Mouse (Mus musculus): ENCODE data around the gene Ccnd3.
A peak's percentile ranks its signal among the peaks of the same experiment; 100 is the strongest.

Ccnd3 gene

DNA sequence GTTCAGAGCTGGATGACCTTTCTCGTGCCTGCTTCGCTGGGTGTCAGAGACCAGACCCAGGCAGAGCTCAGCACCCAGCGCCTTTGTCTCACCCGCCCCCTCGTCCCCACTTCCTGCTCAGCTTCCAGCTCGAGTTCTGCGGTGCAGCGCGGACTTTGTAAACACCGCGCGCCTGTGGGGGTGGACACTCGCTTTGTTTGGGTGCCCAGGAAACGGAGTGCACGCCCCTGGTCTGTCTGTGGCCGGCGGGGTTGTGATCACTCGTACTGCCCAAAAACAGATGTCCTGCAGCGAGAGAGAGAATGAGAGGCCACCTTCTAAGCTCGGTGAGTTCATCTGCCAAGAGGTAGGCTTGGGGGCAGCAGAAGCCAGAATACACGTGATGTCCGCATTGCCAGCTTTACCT is at the start of gene Ccnd3:
Gene Ccnd3, plus strand, starts transcription at position 111 of the 406 bp plus-strand sequence.
- TF ChIP-seq POU5F1 (IDR thresholded peaks at IDR 0.05; ENCODE audit: borderline replicate concordance, low read length) (no peak), CTCF (conservative IDR thresholded peaks at IDR 0.05; ENCODE audit: low read length) (no peak), NANOG (IDR thresholded peaks at IDR 0.05; ENCODE audit: borderline replicate concordance, low read length) (no peak)
- H3K4me1 ChIP-seq (replicated peaks; ENCODE audit: low read depth, low read length), result peaks cover 84% of the 10 kb centered on the region

DNA sequence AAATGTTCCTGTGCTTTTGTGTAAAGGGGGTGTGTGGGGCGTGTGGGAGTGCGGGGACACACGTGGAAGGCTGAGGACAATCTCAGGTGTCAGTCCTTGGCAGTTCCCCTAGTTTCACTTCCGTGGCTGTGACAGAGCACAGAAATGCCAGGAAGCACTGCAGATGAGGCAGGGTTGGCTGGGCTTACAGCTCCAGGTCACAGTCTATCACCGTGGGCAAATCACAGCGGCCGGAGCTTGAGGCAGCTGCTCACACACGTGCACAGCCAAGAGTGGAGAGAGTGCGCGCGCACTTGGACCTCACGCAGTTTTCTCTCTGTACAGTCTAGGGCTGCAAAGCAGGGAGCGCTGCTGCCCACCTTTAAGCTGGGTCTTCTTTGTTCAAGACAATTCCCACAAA is 46.5 kb upstream of the Ccnd3 start:
- Histone ChIP-seq H3K4me3 (replicated peaks; ENCODE audit: low read length) (no peak overlapping the region), H3K36me3 (ENCODE audit: insufficient read depth, low read length) (no peaks in the 10 kb centered on the region), H3K27me3 (ENCODE audit: insufficient read depth, low read length) (peaks cover 21% of the 10 kb centered on the region), H3K9me3 (ENCODE audit: low read length) (no peaks in the 10 kb centered on the region), H3K4me1 (replicated peaks; ENCODE audit: low read depth, low read length) (peaks cover 45% of the 10 kb centered on the region)
- TF ChIP-seq NANOG (IDR thresholded peaks at IDR 0.05; ENCODE audit: borderline replicate concordance, low read length) (no peak), POU5F1 (IDR thresholded peaks at IDR 0.05; ENCODE audit: borderline replicate concordance, low read length) (no peak), CTCF (conservative IDR thresholded peaks at IDR 0.05; ENCODE audit: low read length) (no peak)

More for the DNA sequence above, at the start of gene Ccnd3:
- H3K4me3 ChIP-seq (replicated peaks; ENCODE audit: low read length), result peak within 1 kb of the TSS; percentile 77
- H3K9me3 ChIP-seq (ENCODE audit: low read length), result no peaks in the 10 kb centered on the region
- H3K27me3 ChIP-seq (ENCODE audit: insufficient read depth, low read length), result no peaks in the 10 kb centered on the region
- peaks cover 14% of the 10 kb centered on the region for H3K36me3 ChIP-seq (ENCODE audit: insufficient read depth, low read length)

DNA sequence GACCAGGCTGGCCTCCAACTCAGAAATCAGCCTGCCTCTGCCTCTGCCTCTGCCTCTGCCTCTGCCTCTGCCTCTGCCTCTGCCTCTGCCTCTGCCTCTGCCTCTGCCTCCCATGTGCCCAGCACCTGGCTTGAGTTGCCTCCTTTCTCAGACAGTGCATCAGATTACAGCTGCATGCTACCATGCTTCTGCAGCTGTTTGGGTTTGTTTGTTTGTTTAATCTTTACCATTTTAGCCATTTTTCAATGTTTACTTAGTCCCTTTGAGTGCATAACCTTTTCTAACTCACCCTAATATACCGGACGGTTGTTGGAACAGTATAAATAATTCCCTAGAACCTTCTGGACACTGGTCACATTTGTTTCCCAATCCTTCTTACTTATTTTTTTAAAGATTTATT is 45.9 kb upstream of the Ccnd3 start:
- no peak overlapping the region for H3K4me3 ChIP-seq (replicated peaks; ENCODE audit: low read length)
- no peak for TF ChIP-seq CTCF (conservative IDR thresholded peaks at IDR 0.05; ENCODE audit: low read length)
- no peak for TF ChIP-seq NANOG (IDR thresholded peaks at IDR 0.05; ENCODE audit: borderline replicate concordance, low read length)
- TF ChIP-seq POU5F1 (IDR thresholded peaks at IDR 0.05; ENCODE audit: borderline replicate concordance, low read length), result no peak
- no peaks in the 10 kb centered on the region for H3K36me3 ChIP-seq (ENCODE audit: insufficient read depth, low read length)
- no peaks in the 10 kb centered on the region for H3K9me3 ChIP-seq (ENCODE audit: low read length)
- H3K4me1 ChIP-seq (replicated peaks; ENCODE audit: low read depth, low read length), result peaks cover 45% of the 10 kb centered on the region
- H3K27me3 ChIP-seq (ENCODE audit: insufficient read depth, low read length), result peaks cover 24% of the 10 kb centered on the region

DNA sequence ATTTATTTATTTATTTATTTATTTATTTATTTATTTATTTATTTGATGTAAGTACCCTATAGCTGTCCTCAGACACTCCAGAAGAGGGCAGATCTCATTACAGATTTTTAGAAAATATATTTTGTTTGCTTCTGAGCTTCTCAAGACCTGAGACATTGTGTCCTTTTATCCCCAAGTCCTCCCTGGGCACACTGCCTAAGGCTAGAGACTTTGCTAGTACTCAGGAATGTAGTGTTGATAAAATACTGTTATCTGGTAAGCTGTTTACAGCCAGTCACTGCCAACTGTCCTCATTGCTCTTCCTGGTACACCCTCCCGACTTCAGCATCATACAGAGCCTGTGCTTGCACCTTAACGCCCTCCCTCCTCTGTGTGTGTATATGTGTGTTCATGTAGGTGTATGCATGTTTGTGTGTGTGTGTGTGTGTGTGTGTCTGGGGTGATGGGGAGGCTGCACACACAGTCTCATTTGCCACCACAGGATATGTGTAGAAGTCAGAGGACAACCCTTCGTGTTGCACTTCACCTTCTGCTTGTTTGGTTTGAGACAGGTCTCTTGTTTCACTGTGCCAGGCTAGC is 45.4 kb upstream of the Ccnd3 start:
- H3K9me3 ChIP-seq (ENCODE audit: low read length), result no peaks in the 10 kb centered on the region
- H3K4me3 ChIP-seq (replicated peaks; ENCODE audit: low read length), result no peak overlapping the region
- H3K27me3 ChIP-seq (ENCODE audit: insufficient read depth, low read length), result peaks cover 29% of the 10 kb centered on the region
- no peaks in the 10 kb centered on the region for H3K36me3 ChIP-seq (ENCODE audit: insufficient read depth, low read length)
- H3K4me1 ChIP-seq (replicated peaks; ENCODE audit: low read depth, low read length), result peaks cover 50% of the 10 kb centered on the region
- TF ChIP-seq NANOG (IDR thresholded peaks at IDR 0.05; ENCODE audit: borderline replicate concordance, low read length), result no peak
- TF ChIP-seq CTCF (conservative IDR thresholded peaks at IDR 0.05; ENCODE audit: low read length), result no peak
- TF ChIP-seq POU5F1 (IDR thresholded peaks at IDR 0.05; ENCODE audit: borderline replicate concordance, low read length), result no peak

DNA sequence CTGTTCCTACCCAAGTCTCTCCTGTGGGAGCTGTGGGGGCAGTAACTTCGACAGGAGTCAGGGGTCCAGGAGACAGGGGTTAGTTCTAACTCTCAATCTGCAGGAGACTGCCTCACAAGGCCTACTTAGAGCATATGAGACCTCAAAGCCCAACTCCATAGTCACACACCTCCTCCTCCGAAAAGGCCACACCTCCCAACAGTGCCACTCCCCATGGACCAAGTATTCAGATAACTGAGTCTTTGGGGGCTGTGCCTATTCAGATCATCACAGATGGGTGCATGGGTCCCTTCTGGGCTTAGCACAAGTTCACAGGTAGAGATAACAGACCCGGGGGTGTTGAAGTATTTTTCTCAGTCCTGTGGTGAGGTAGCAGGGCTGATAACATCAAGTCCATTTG is 43.2 kb upstream of the Ccnd3 start:
- TF ChIP-seq NANOG (IDR thresholded peaks at IDR 0.05; ENCODE audit: borderline replicate concordance, low read length) (no peak), CTCF (conservative IDR thresholded peaks at IDR 0.05; ENCODE audit: low read length) (no peak), POU5F1 (IDR thresholded peaks at IDR 0.05; ENCODE audit: borderline replicate concordance, low read length) (no peak)
- peaks cover 71% of the 10 kb centered on the region for H3K4me1 ChIP-seq (replicated peaks; ENCODE audit: low read depth, low read length)
- H3K4me3 ChIP-seq (replicated peaks; ENCODE audit: low read length), result no peak overlapping the region
- H3K36me3 ChIP-seq (ENCODE audit: insufficient read depth, low read length), result peaks cover under 1% of the 10 kb centered on the region; the same call in 1 of the 2 replicates
- H3K27me3 ChIP-seq (ENCODE audit: insufficient read depth, low read length), result peaks cover 49% of the 10 kb centered on the region
- H3K9me3 ChIP-seq (ENCODE audit: low read length), result no peaks in the 10 kb centered on the region

DNA sequence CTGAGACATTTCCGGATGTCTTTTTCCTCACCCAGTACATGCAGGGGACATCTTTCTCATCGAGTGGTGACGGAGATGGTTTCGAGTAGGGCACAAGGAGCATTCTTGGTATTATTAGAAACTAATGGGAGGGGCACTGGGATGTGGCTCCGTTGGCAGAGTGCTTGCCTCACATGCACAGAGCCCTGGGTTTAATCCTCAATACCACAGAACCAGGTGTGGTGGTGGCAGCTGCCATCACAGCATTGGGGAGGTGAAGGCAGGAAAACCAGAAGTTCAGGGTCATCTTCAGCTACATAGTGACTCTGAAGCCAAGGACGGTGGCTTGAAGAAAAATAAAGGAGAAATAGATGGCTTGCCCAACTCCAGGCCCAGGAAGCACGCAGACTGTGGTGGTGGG is 42.6 kb upstream of the Ccnd3 start:
- no peaks in the 10 kb centered on the region for H3K9me3 ChIP-seq (ENCODE audit: low read length)
- peaks cover 54% of the 10 kb centered on the region for H3K27me3 ChIP-seq (ENCODE audit: insufficient read depth, low read length)

DNA sequence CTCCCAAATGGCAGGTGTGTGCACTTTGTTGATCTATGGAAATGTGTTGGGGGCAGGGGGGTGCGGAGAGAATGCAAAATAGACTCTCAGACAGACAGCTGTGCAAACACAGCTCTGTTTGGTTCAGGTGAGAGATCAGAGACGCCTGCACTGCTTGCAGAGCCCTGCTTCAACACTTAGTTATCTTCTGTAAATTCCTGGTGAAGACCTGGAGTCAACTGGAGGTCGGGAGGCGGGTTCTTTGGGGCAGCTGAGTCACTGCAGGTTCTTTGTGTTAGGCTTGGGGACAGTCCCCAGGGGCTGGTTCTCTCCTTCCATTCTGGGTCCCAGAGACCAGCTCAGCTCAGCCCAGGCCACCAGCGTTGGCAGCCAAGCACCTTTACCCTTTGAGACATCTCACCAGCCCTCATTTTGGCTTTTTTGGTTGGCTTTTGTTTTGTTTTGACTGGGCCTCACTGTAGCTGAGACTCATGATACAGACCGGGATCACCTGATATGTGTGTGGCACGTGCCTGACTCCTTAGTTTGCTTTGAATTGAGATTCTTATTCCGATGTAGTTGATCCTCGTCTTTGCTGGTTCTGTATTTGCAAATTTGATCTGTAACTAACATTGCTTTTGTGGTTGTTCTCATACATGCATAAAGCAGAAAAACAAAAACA is 42.0 kb upstream of the Ccnd3 start:
- H3K9me3 ChIP-seq (ENCODE audit: low read length), result no peaks in the 10 kb centered on the region
- TF ChIP-seq CTCF (conservative IDR thresholded peaks at IDR 0.05; ENCODE audit: low read length) (no peak), NANOG (IDR thresholded peaks at IDR 0.05; ENCODE audit: borderline replicate concordance, low read length) (no peak), POU5F1 (IDR thresholded peaks at IDR 0.05; ENCODE audit: borderline replicate concordance, low read length) (no peak)
- peaks cover 4% of the 10 kb centered on the region; the same call in 1 of the 2 replicates for H3K36me3 ChIP-seq (ENCODE audit: insufficient read depth, low read length)
- peaks cover 61% of the 10 kb centered on the region for H3K27me3 ChIP-seq (ENCODE audit: insufficient read depth, low read length)
- peaks cover 83% of the 10 kb centered on the region for H3K4me1 ChIP-seq (replicated peaks; ENCODE audit: low read depth, low read length)
- H3K4me3 ChIP-seq (replicated peaks; ENCODE audit: low read length), result no peak overlapping the region

More for the DNA sequence above, 42.6 kb upstream of the Ccnd3 start:
- Histone ChIP-seq H3K36me3 (ENCODE audit: insufficient read depth, low read length) (peaks cover 4% of the 10 kb centered on the region; the same call in 1 of the 2 replicates), H3K4me3 (replicated peaks; ENCODE audit: low read length) (no peak overlapping the region), H3K4me1 (replicated peaks; ENCODE audit: low read depth, low read length) (peaks cover 77% of the 10 kb centered on the region)
- TF ChIP-seq CTCF (conservative IDR thresholded peaks at IDR 0.05; ENCODE audit: low read length), result no peak
- no peak for TF ChIP-seq NANOG (IDR thresholded peaks at IDR 0.05; ENCODE audit: borderline replicate concordance, low read length)
- TF ChIP-seq POU5F1 (IDR thresholded peaks at IDR 0.05; ENCODE audit: borderline replicate concordance, low read length), result no peak

DNA sequence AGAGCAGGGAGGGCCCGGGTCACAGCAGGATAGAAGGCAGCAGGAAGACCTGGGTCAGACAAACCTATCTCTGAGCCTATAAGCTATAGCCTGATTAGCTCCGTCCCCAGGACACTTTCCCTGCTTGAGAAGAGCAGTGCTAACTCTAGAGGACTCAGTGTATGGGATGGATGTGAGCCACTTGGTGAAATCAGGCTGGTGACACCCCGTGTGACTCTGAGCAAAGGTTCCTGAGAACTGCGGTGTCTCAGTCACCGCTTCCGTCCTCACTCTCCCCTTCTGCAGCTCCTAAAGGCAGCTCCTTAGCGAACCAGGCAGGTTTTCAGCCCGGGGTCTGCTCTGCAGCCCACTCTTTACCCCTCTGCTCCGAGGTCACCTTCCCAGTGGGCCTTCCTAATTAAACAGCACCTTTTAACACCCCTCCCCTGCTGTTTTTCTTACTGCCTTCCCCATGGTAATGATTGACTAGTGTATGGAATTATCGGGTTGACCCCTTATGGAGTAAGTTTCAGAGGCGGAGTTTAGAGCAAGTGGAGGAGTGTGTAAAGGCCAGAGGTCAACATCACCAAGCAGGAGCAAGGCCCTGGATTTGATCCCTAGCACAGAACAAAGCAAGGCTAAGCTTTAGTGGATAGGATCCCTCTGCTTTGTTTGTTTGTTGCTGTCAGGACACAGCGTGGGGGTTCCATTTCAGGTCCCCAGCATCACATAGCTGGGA is 40.4 kb upstream of the Ccnd3 start:
- H3K4me3 ChIP-seq (replicated peaks; ENCODE audit: low read length), result no peak overlapping the region
- peaks cover 4% of the 10 kb centered on the region; the same call in 1 of the 2 replicates for H3K36me3 ChIP-seq (ENCODE audit: insufficient read depth, low read length)
- no peaks in the 10 kb centered on the region for H3K9me3 ChIP-seq (ENCODE audit: low read length)
- peaks cover 72% of the 10 kb centered on the region for H3K27me3 ChIP-seq (ENCODE audit: insufficient read depth, low read length)
- H3K4me1 ChIP-seq (replicated peaks; ENCODE audit: low read depth, low read length), result peaks cover 95% of the 10 kb centered on the region
- TF ChIP-seq POU5F1 (IDR thresholded peaks at IDR 0.05; ENCODE audit: borderline replicate concordance, low read length) (no peak), CTCF (conservative IDR thresholded peaks at IDR 0.05; ENCODE audit: low read length) (no peak), NANOG (IDR thresholded peaks at IDR 0.05; ENCODE audit: borderline replicate concordance, low read length) (no peak)

Measured in E14TG2a.4 (cell line).